Mouse (Mus musculus): Measurements from ENCODE around the gene Myom3. TPM values are rescaled to one million over a fixed set of nuclear protein-coding genes. Genes with fewer than 3 reads are reported as not detected.

Gene Myom3
- total and polyA plus RNA-seq, 2 experiments from 2014 or later = 0.60 to 1.6 TPM

DNA sequence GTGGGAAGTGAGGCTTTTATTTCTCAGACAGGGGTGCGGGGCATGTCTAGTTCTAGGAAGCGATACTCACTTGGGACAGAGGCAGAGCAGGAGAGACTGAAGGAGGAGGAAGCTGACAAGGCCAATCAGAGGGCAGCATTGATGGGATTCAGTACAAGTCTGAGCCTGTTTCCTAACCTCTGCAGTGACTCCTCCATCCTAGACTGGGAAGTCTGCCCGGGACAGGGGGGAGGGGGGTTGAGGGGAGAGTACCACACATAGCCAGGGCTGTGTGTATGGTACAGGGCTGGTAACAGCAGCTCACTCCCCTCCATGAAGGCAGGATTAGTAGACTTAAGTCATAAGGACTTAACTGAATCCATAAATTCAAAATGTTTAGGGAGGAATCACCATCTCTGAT, 20.7 kb downstream of the Myom3 start:
- no peaks in the 10 kb centered on the region for H3K9me3 ChIP-seq (ENCODE audit: low read length)
- no peaks in the 10 kb centered on the region for H3K36me3 ChIP-seq (ENCODE audit: insufficient read depth, low read length)
- ATAC-seq (ENCODE audit: low FRiP score) = no peak
- WGBS = 77% methylated on average over 3 of the region's 3 CpGs
- DNase-seq (ENCODE audit: low spot score) = no peak
- H3K9ac ChIP-seq (replicated peaks; ENCODE audit: low read length, poor library complexity, severe bottlenecking) = no peak overlapping the region
- H3K27ac ChIP-seq (ENCODE audit: low read depth, low read length) = no peak overlapping the region
- no peaks in the 10 kb centered on the region for H3K27me3 ChIP-seq (ENCODE audit: insufficient read depth, low read length)
- no peak for TF ChIP-seq CTCF (IDR thresholded peaks at IDR 0.05)
- H3K4me3 ChIP-seq (ENCODE audit: low read depth, low read length) = no peak overlapping the region
- H3K4me2 ChIP-seq (ENCODE audit: low read depth, low read length, poor library complexity, severe bottlenecking) = no peak overlapping the region
- no peaks in the 10 kb centered on the region for H3K4me1 ChIP-seq (ENCODE audit: insufficient read depth, low read length)

- Histone ChIP-seq H3K9me3 (ENCODE audit: low read length) (no peaks in the 10 kb centered on the region), H3K4me1 (ENCODE audit: insufficient read depth, low read length) (no peaks in the 10 kb centered on the region), H3K9ac (replicated peaks; ENCODE audit: low read length, poor library complexity, severe bottlenecking) (no peak overlapping the region), H3K4me2 (ENCODE audit: low read depth, low read length, poor library complexity, severe bottlenecking) (no peak overlapping the region), H3K4me3 (ENCODE audit: low read depth, low read length) (no peak overlapping the region), H3K27me3 (ENCODE audit: insufficient read depth, low read length) (no peaks in the 10 kb centered on the region), H3K27ac (ENCODE audit: low read depth, low read length) (no peak overlapping the region), H3K36me3 (ENCODE audit: insufficient read depth, low read length) (no peaks in the 10 kb centered on the region)
- 86% methylated on average over 5 of the region's 5 CpGs for WGBS
- TF ChIP-seq CTCF (IDR thresholded peaks at IDR 0.05) = no peak
- ATAC-seq (ENCODE audit: low FRiP score) = no peak
- no peak for DNase-seq (ENCODE audit: low spot score)
Observed at GRCm38 (mm10) chr4:135781304-135781703, 21.8 kb downstream of the Myom3 start.

DNA sequence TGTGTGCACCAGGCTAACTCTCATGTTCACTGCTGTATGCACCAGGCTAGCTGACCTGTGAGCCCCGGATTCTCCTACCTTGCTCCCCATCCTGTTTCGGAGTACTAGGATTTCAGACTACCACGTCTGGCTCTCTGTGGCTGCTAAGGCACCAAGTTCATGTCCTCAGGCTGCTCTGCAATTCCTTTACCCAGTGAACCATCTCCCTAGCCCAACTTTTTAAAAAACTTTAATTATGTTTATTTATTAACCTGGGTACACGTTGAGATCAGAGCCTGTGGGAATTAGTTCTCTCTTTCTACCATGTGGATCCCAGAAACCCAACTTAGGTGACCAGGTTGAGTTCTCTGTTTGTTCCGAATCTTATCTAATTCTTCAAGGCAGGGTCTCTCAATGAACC, 27.1 kb downstream of the Myom3 start:
- H3K36me3 ChIP-seq (ENCODE audit: insufficient read depth, low read length) = no peaks in the 10 kb centered on the region
- H3K9ac ChIP-seq (replicated peaks; ENCODE audit: low read length, poor library complexity, severe bottlenecking) = no peak overlapping the region
- no peak overlapping the region for H3K4me2 ChIP-seq (ENCODE audit: low read depth, low read length, poor library complexity, severe bottlenecking)
- H3K4me1 ChIP-seq (ENCODE audit: insufficient read depth, low read length) = no peaks in the 10 kb centered on the region
- DNase-seq (ENCODE audit: low spot score) (no peak), ATAC-seq (ENCODE audit: low FRiP score) (no peak)
- H3K27ac ChIP-seq (ENCODE audit: low read depth, low read length) = no peak overlapping the region
- 85% methylated on average over 5 of the region's 5 CpGs for WGBS
- no peaks in the 10 kb centered on the region for H3K27me3 ChIP-seq (ENCODE audit: insufficient read depth, low read length)
- TF ChIP-seq CTCF (IDR thresholded peaks at IDR 0.05) = no peak
- no peaks in the 10 kb centered on the region for H3K9me3 ChIP-seq (ENCODE audit: low read length)
- no peak overlapping the region for H3K4me3 ChIP-seq (ENCODE audit: low read depth, low read length)

DNA sequence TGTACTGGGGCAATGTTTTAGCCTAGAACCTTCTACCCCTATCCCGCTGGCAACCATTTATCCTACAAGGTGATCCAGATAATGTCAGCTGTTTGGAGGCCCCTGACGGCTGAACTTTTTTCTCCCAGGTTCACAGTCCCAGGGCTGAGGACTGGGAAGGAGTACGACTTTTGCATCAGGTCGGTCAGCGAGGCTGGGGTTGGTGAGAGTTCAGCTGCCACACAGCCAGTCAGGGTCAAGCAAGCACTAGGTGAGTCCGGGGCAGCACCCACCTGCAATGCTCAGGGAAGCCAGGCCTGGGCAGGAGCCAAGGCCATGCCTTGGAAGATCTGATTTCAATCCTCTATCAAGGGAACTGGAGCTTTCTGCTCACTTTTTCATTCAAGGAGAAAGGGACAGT, 27.8 kb downstream of the Myom3 start:
- ATAC-seq (ENCODE audit: low FRiP score) (no peak), DNase-seq (ENCODE audit: low spot score) (no peak)
- H3K9ac ChIP-seq (replicated peaks; ENCODE audit: low read length, poor library complexity, severe bottlenecking) = no peak overlapping the region
- TF ChIP-seq CTCF (IDR thresholded peaks at IDR 0.05) = no peak
- H3K4me3 ChIP-seq (ENCODE audit: low read depth, low read length) = no peak overlapping the region
- H3K36me3 ChIP-seq (ENCODE audit: insufficient read depth, low read length) = no peaks in the 10 kb centered on the region
- H3K27me3 ChIP-seq (ENCODE audit: insufficient read depth, low read length) = no peaks in the 10 kb centered on the region
- no peaks in the 10 kb centered on the region for H3K9me3 ChIP-seq (ENCODE audit: low read length)
- H3K27ac ChIP-seq (ENCODE audit: low read depth, low read length) = no peak overlapping the region
- WGBS = 89% methylated on average over 6 of the region's 6 CpGs
- H3K4me1 ChIP-seq (ENCODE audit: insufficient read depth, low read length) = no peaks in the 10 kb centered on the region
- H3K4me2 ChIP-seq (ENCODE audit: low read depth, low read length, poor library complexity, severe bottlenecking) = no peak overlapping the region

- H3K4me3 ChIP-seq (ENCODE audit: low read depth, low read length) = no peak overlapping the region
- no peaks in the 10 kb centered on the region for H3K27me3 ChIP-seq (ENCODE audit: insufficient read depth, low read length)
- no peak for TF ChIP-seq CTCF (IDR thresholded peaks at IDR 0.05)
- H3K9ac ChIP-seq (replicated peaks; ENCODE audit: low read length, poor library complexity, severe bottlenecking) = no peak overlapping the region
- no peak for ATAC-seq (ENCODE audit: low FRiP score)
- no peak for DNase-seq (ENCODE audit: low spot score)
- H3K27ac ChIP-seq (ENCODE audit: low read depth, low read length) = no peak overlapping the region
- 77% methylated on average over 2 of the region's 2 CpGs for WGBS
- no peak overlapping the region for H3K4me2 ChIP-seq (ENCODE audit: low read depth, low read length, poor library complexity, severe bottlenecking)
- no peaks in the 10 kb centered on the region for H3K4me1 ChIP-seq (ENCODE audit: insufficient read depth, low read length)
- no peaks in the 10 kb centered on the region for H3K36me3 ChIP-seq (ENCODE audit: insufficient read depth, low read length)
- no peaks in the 10 kb centered on the region for H3K9me3 ChIP-seq (ENCODE audit: low read length)
Observed at GRCm38 (mm10) chr4:135789135-135789534, 29.6 kb downstream of the Myom3 start.

DNA sequence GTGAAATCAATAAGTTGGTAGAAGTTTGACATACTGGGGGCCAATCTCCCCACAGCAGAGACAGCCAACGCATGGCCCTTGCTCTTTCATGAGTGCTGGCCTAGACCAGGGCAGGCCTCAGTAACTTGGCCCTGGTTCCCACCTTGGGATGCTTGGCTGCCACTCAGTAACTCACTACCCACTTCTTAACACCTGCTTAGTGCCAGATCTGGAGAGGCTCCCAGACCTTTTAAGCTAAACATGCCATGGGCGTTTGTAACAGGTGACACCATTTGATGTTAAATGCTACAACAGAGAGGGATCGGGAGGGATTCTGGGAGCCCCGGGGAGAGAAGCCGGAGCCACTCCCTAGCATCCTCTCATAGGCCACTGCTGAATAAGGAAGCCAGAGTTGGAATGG, 33.3 kb downstream of the Myom3 start:
- Histone ChIP-seq H3K4me1 (ENCODE audit: insufficient read depth, low read length) (no peaks in the 10 kb centered on the region), H3K27ac (ENCODE audit: low read depth, low read length) (no peak overlapping the region), H3K4me3 (ENCODE audit: low read depth, low read length) (no peak overlapping the region), H3K27me3 (ENCODE audit: insufficient read depth, low read length) (no peaks in the 10 kb centered on the region), H3K4me2 (ENCODE audit: low read depth, low read length, poor library complexity, severe bottlenecking) (no peak overlapping the region), H3K9ac (replicated peaks; ENCODE audit: low read length, poor library complexity, severe bottlenecking) (no peak overlapping the region), H3K36me3 (ENCODE audit: insufficient read depth, low read length) (no peaks in the 10 kb centered on the region), H3K9me3 (ENCODE audit: low read length) (no peaks in the 10 kb centered on the region)
- no peak for ATAC-seq (ENCODE audit: low FRiP score)
- no peak for TF ChIP-seq CTCF (IDR thresholded peaks at IDR 0.05)
- DNase-seq (ENCODE audit: low spot score) = no peak
- 88% methylated on average over 5 of the region's 5 CpGs for WGBS

Measured in midbrain, postnatal 0 days (tissue).